Mouse (Mus musculus): ENCODE results near the gene Pou2f1. TPM values are rescaled to one million over a fixed set of nuclear protein-coding genes. Genes with fewer than 3 reads are reported as not detected.

The Pou2f1 gene
- polyA plus RNA-seq, 1 experiment: 10.8 TPM

- Histone ChIP-seq H3K4me3 (ENCODE audit: insufficient read depth, low read depth, low read length) (no peak overlapping the region), H3K27ac (ENCODE audit: insufficient read depth, low read depth, low read length) (no peak overlapping the region), H3K4me1 (ENCODE audit: control insufficient read depth, insufficient read depth, low read length) (no peaks in the 10 kb centered on the region), H3K36me3 (ENCODE audit: control insufficient read depth, insufficient read depth, low read length) (no peaks in the 10 kb centered on the region), H3K27me3 (replicated peaks; ENCODE audit: control insufficient read depth, insufficient read depth, low read length) (no peaks in the 10 kb centered on the region)
- TF ChIP-seq CTCF (conservative IDR thresholded peaks at IDR 0.05; ENCODE audit: insufficient read depth, insufficient read length, low read depth, low read length): no peak
- 90% methylated on average over 7 of the region's 7 CpGs for WGBS
- no peak for DNase-seq
Observed at GRCm38 (mm10) chr1:165927507-165928279, 74.8 kb downstream of the Pou2f1 start.

GRCm38 (mm10) chr1:165925207-165925606, 77.3 kb downstream of the Pou2f1 start:
- TF ChIP-seq POLR2A (IDR thresholded peaks at IDR 0.05; ENCODE audit: low read depth, low read length) (no peak), CTCF (conservative IDR thresholded peaks at IDR 0.05; ENCODE audit: insufficient read depth, insufficient read length, low read depth, low read length) (no peak)

GRCm38 (mm10) chr1:165922488-165922887, 80.0 kb downstream of the Pou2f1 start:
- no peaks in the 10 kb centered on the region for H3K27me3 ChIP-seq (replicated peaks; ENCODE audit: control insufficient read depth, insufficient read depth, low read length)
- no peak overlapping the region for H3K4me3 ChIP-seq (ENCODE audit: insufficient read depth, low read depth, low read length)
- 84% methylated on average over 1 of the region's 1 CpGs for WGBS
- DNase-seq: no peak
- TF ChIP-seq POLR2A (IDR thresholded peaks at IDR 0.05; ENCODE audit: low read depth, low read length) (no peak), CTCF (conservative IDR thresholded peaks at IDR 0.05; ENCODE audit: insufficient read depth, insufficient read length, low read depth, low read length) (no peak)
- no peak overlapping the region for H3K27ac ChIP-seq (ENCODE audit: insufficient read depth, low read depth, low read length)
- no peaks in the 10 kb centered on the region for H3K36me3 ChIP-seq (ENCODE audit: control insufficient read depth, insufficient read depth, low read length)
- H3K4me1 ChIP-seq (ENCODE audit: control insufficient read depth, insufficient read depth, low read length): no peaks in the 10 kb centered on the region

More at GRCm38 (mm10) chr1:165925207-165925606, 77.3 kb downstream of the Pou2f1 start:
- WGBS: 96% methylated on average over 2 of the region's 2 CpGs
- no peak for DNase-seq
- Histone ChIP-seq H3K4me1 (ENCODE audit: control insufficient read depth, insufficient read depth, low read length) (no peaks in the 10 kb centered on the region), H3K4me3 (ENCODE audit: insufficient read depth, low read depth, low read length) (no peak overlapping the region), H3K27ac (ENCODE audit: insufficient read depth, low read depth, low read length) (no peak overlapping the region), H3K36me3 (ENCODE audit: control insufficient read depth, insufficient read depth, low read length) (no peaks in the 10 kb centered on the region), H3K27me3 (replicated peaks; ENCODE audit: control insufficient read depth, insufficient read depth, low read length) (no peaks in the 10 kb centered on the region)

- WGBS: 71% methylated on average over 3 of the region's 3 CpGs
- H3K36me3 ChIP-seq (ENCODE audit: control insufficient read depth, insufficient read depth, low read length): no peaks in the 10 kb centered on the region
- no peak for DNase-seq
- H3K27me3 ChIP-seq (replicated peaks; ENCODE audit: control insufficient read depth, insufficient read depth, low read length): no peaks in the 10 kb centered on the region
- no peak overlapping the region for H3K27ac ChIP-seq (ENCODE audit: insufficient read depth, low read depth, low read length)
- H3K4me3 ChIP-seq (ENCODE audit: insufficient read depth, low read depth, low read length): no peak overlapping the region
- no peaks in the 10 kb centered on the region for H3K4me1 ChIP-seq (ENCODE audit: control insufficient read depth, insufficient read depth, low read length)
- TF ChIP-seq POLR2A (IDR thresholded peaks at IDR 0.05; ENCODE audit: low read depth, low read length): no peak
- TF ChIP-seq CTCF (conservative IDR thresholded peaks at IDR 0.05; ENCODE audit: insufficient read depth, insufficient read length, low read depth, low read length): no peak
Observed at GRCm38 (mm10) chr1:165921026-165921425, 81.5 kb downstream of the Pou2f1 start.

- Histone ChIP-seq H3K4me3 (ENCODE audit: insufficient read depth, low read depth, low read length) (no peak overlapping the region), H3K4me1 (ENCODE audit: control insufficient read depth, insufficient read depth, low read length) (no peaks in the 10 kb centered on the region), H3K27ac (ENCODE audit: insufficient read depth, low read depth, low read length) (no peak overlapping the region), H3K27me3 (replicated peaks; ENCODE audit: control insufficient read depth, insufficient read depth, low read length) (no peaks in the 10 kb centered on the region), H3K36me3 (ENCODE audit: control insufficient read depth, insufficient read depth, low read length) (no peaks in the 10 kb centered on the region)
- 96% methylated on average over 2 of the region's 2 CpGs for WGBS
- TF ChIP-seq CTCF (conservative IDR thresholded peaks at IDR 0.05; ENCODE audit: insufficient read depth, insufficient read length, low read depth, low read length): no peak
- TF ChIP-seq POLR2A (IDR thresholded peaks at IDR 0.05; ENCODE audit: low read depth, low read length): no peak
- DNase-seq: no peak
Observed at GRCm38 (mm10) chr1:165914416-165914801, 88.1 kb downstream of the Pou2f1 start.

- Histone ChIP-seq H3K4me3 (ENCODE audit: insufficient read depth, low read depth, low read length) (no peak overlapping the region), H3K27me3 (replicated peaks; ENCODE audit: control insufficient read depth, insufficient read depth, low read length) (no peaks in the 10 kb centered on the region), H3K27ac (ENCODE audit: insufficient read depth, low read depth, low read length) (no peak overlapping the region), H3K4me1 (ENCODE audit: control insufficient read depth, insufficient read depth, low read length) (no peaks in the 10 kb centered on the region), H3K36me3 (ENCODE audit: control insufficient read depth, insufficient read depth, low read length) (no peaks in the 10 kb centered on the region)
- no peak for TF ChIP-seq POLR2A (IDR thresholded peaks at IDR 0.05; ENCODE audit: low read depth, low read length)
- TF ChIP-seq CTCF (conservative IDR thresholded peaks at IDR 0.05; ENCODE audit: insufficient read depth, insufficient read length, low read depth, low read length): no peak
- DNase-seq: no peak
- 90% methylated on average over 2 of the region's 2 CpGs for WGBS
Observed at GRCm38 (mm10) chr1:165913720-165914415, 88.6 kb downstream of the Pou2f1 start.

GRCm38 (mm10) chr1:165909471-165909870, 93.0 kb downstream of the Pou2f1 start:
- TF ChIP-seq CTCF (conservative IDR thresholded peaks at IDR 0.05; ENCODE audit: insufficient read depth, insufficient read length, low read depth, low read length) (no peak), POLR2A (IDR thresholded peaks at IDR 0.05; ENCODE audit: low read depth, low read length) (no peak)
- Histone ChIP-seq H3K27ac (ENCODE audit: insufficient read depth, low read depth, low read length) (no peak overlapping the region), H3K4me3 (ENCODE audit: insufficient read depth, low read depth, low read length) (no peak overlapping the region), H3K4me1 (ENCODE audit: control insufficient read depth, insufficient read depth, low read length) (no peaks in the 10 kb centered on the region), H3K27me3 (replicated peaks; ENCODE audit: control insufficient read depth, insufficient read depth, low read length) (no peaks in the 10 kb centered on the region), H3K36me3 (ENCODE audit: control insufficient read depth, insufficient read depth, low read length) (no peaks in the 10 kb centered on the region; the same call in 1 of the 2 replicates)
- 96% methylated on average over 3 of the region's 3 CpGs for WGBS
- DNase-seq: no peak
